Mouse (Mus musculus) MEL (cell line): ENCODE measurements around the gene Nanos3. TPM values are rescaled to one million over a fixed set of nuclear protein-coding genes. Genes with fewer than 3 reads are reported as not detected.

Experiments
- DNase-seq: peaks from one replicate; pipeline ENCODE4 v3.0.0; 2011; ENCODE audit warnings: low read depth, low spot score
- H3K27ac ChIP-seq: 2 replicates; pipeline ENCODE4 v1.5.1; 2012; ENCODE audit warnings: low read depth, mild to moderate bottlenecking, control low read depth, low read length, moderate library complexity; ENCODE audit not compliant: control insufficient read depth
- H3K27me3 ChIP-seq, 2 experiments: fragments of 150-350 bp in 1 of 2; sonication (generic) in 1 of 2; 2 replicates each; pipeline ENCODE4 v1.6.1; 2012; ENCODE audit warnings: low read length in 2 of 2, mild to moderate bottlenecking in 2 of 2, improper control_type of control experiment in 1 of 2, moderate library complexity in 1 of 2; ENCODE audit not compliant: insufficient read depth in 2 of 2, control insufficient read depth in 1 of 2
- H3K36me3 ChIP-seq, 2 experiments: 2 replicates each; pipeline ENCODE4 v1.6.1; 2012 to 2014; ENCODE audit warnings: low read length in 2 of 2, improper control_type of control experiment in 1 of 2, inconsistent platforms in 1 of 2, mild to moderate bottlenecking in 1 of 2; ENCODE audit not compliant: insufficient read depth in 2 of 2, control insufficient read depth in 1 of 2
- H3K4me1 ChIP-seq, 2 experiments: fragments of 150-350 bp in 1 of 2; sonication (generic) in 1 of 2; 2 replicates each; pipeline ENCODE4 v1.6.1; 2012; ENCODE audit warnings: low read length in 2 of 2, improper control_type of control experiment in 1 of 2, mild to moderate bottlenecking in 1 of 2; ENCODE audit not compliant: insufficient read depth in 2 of 2, control insufficient read depth in 1 of 2
- H3K4me3 ChIP-seq, 2 experiments: fragments of 150-350 bp in 1 of 2; sonication (generic) in 1 of 2; 2 replicates each; pipeline ENCODE4 v1.5.1; 2012; ENCODE audit warnings: low read depth in 2 of 2, low read length in 2 of 2, mild to moderate bottlenecking in 2 of 2, moderate library complexity in 2 of 2, control low read depth in 1 of 2, improper control_type of control experiment in 1 of 2; ENCODE audit not compliant: control insufficient read depth in 1 of 2, insufficient read depth in 1 of 2
- H3K79me2 ChIP-seq: 2 replicates; pipeline ENCODE4 v1.6.1; 2012; ENCODE audit warnings: mild to moderate bottlenecking, low read length, moderate library complexity; ENCODE audit not compliant: control insufficient read depth, poor library complexity, insufficient read depth
- H3K9ac ChIP-seq: 2 replicates; pipeline ENCODE4 v1.6.1; 2012; ENCODE audit warnings: low read depth, mild to moderate bottlenecking, control low read depth, low read length, moderate library complexity; ENCODE audit not compliant: control insufficient read depth, poor library complexity, severe bottlenecking
- H3K9me3 ChIP-seq: fragments of 150-350 bp; sonication (generic); replicated peaks from 2 replicates; pipeline ENCODE4 v1.6.1; 2012; ENCODE audit warnings: mild to moderate bottlenecking, low read length, improper control_type of control experiment, moderate library complexity; ENCODE audit not compliant: insufficient read depth
- BHLHE40 ChIP-seq: IDR thresholded peaks from 2 replicates; pipeline ENCODE4 v1.6.1; 2012; ENCODE audit warnings: low read depth, mild to moderate bottlenecking, inconsistent platforms, low read length, improper control_type of control experiment, borderline replicate concordance
- CHD1 ChIP-seq: IDR thresholded peaks from 2 replicates; pipeline ENCODE4 v1.6.1; 2012; ENCODE audit warnings: low read depth, mild to moderate bottlenecking, inconsistent platforms, low read length, improper control_type of control experiment
- CHD2 ChIP-seq: IDR thresholded peaks from 2 replicates; pipeline ENCODE4 v1.6.1; 2011; ENCODE audit warnings: low read length, improper control_type of control experiment
- E2F4 ChIP-seq: IDR thresholded peaks from 2 replicates; pipeline ENCODE4 v1.6.1; 2011; ENCODE audit warnings: low read depth, low read length, improper control_type of control experiment, borderline replicate concordance
- ELF1 ChIP-seq: IDR thresholded peaks from 2 replicates; pipeline ENCODE4 v1.6.1; 2014; ENCODE audit warnings: low read depth, mild to moderate bottlenecking, inconsistent platforms, low read length, improper control_type of control experiment, moderate library complexity
- EP300 ChIP-seq, 2 experiments: IDR thresholded peaks; 2 replicates each; pipeline ENCODE4 v1.6.1; 2011; ENCODE audit warnings: improper control_type of control experiment in 2 of 2, low read length in 2 of 2, low read depth in 1 of 2, mild to moderate bottlenecking in 1 of 2
- HCFC1 ChIP-seq: IDR thresholded peaks from 2 replicates; pipeline ENCODE4 v1.6.1; 2012; ENCODE audit warnings: low read depth, mild to moderate bottlenecking, inconsistent platforms, low read length, improper control_type of control experiment, moderate library complexity
- JUND ChIP-seq: IDR thresholded peaks from 2 replicates; pipeline ENCODE4 v1.6.1; 2011; ENCODE audit warnings: low read depth, mild to moderate bottlenecking, improper control_type of control experiment, low read length
- KAT2A ChIP-seq: conservative IDR thresholded peaks from 2 replicates; pipeline ENCODE4 v1.6.1; 2012; ENCODE audit warnings: low read depth, low read length, improper control_type of control experiment, inconsistent platforms
- MAZ ChIP-seq: IDR thresholded peaks from 2 replicates; pipeline ENCODE4 v1.6.1; 2012; ENCODE audit warnings: low read depth, mild to moderate bottlenecking, inconsistent platforms, low read length, improper control_type of control experiment
- MEF2A ChIP-seq: IDR thresholded peaks from 2 replicates; pipeline ENCODE4 v1.6.1; 2014; ENCODE audit warnings: low read depth, mild to moderate bottlenecking, inconsistent platforms, low read length, improper control_type of control experiment; ENCODE audit not compliant: poor library complexity, insufficient replicate concordance, severe bottlenecking; ENCODE audit errors: extremely low read depth
- MXI1 ChIP-seq: IDR thresholded peaks from 2 replicates; pipeline ENCODE4 v1.6.1; 2011; ENCODE audit warnings: mild to moderate bottlenecking, low read depth, low read length, improper control_type of control experiment
- MYB ChIP-seq: IDR thresholded peaks from 2 replicates; pipeline ENCODE4 v1.6.1; 2011; ENCODE audit warnings: mild to moderate bottlenecking, low read depth, low read length, improper control_type of control experiment
- NRF1 ChIP-seq: IDR thresholded peaks from 2 replicates; pipeline ENCODE4 v1.6.1; 2014; ENCODE audit warnings: low read depth, mild to moderate bottlenecking, inconsistent platforms, low read length, improper control_type of control experiment, moderate library complexity; ENCODE audit not compliant: poor library complexity, insufficient read depth, severe bottlenecking
- POLR2A ChIP-seq, 2 experiments: IDR thresholded peaks; 2 replicates each; pipeline ENCODE4 v1.6.1; 2011 to 2012; ENCODE audit warnings: low read length in 2 of 2, mild to moderate bottlenecking in 2 of 2, control low read depth in 1 of 2, improper control_type of control experiment in 1 of 2, low read depth in 1 of 2, moderate library complexity in 1 of 2; ENCODE audit not compliant: control insufficient read depth in 1 of 2, insufficient read depth in 1 of 2, poor library complexity in 1 of 2
- POLR2AphosphoS2 ChIP-seq: IDR thresholded peaks from 2 replicates; pipeline ENCODE4 v1.6.1; 2011; ENCODE audit warnings: low read length, improper control_type of control experiment
- RAD21 ChIP-seq: IDR thresholded peaks from 2 replicates; pipeline ENCODE4 v1.6.1; 2011; ENCODE audit warnings: mild to moderate bottlenecking, low read depth, low read length, improper control_type of control experiment
- SIN3A ChIP-seq: IDR thresholded peaks from 2 replicates; pipeline ENCODE4 v1.6.1; 2012; ENCODE audit warnings: low read length, improper control_type of control experiment, inconsistent platforms
- TAL1 ChIP-seq: IDR thresholded peaks from 2 replicates; pipeline ENCODE4 v1.6.1; 2012; ENCODE audit warnings: mild to moderate bottlenecking, inconsistent platforms, low read length, moderate library complexity, mixed read lengths
- UBTF ChIP-seq: IDR thresholded peaks from 2 replicates; pipeline ENCODE4 v1.6.1; 2012; ENCODE audit warnings: low read depth, mild to moderate bottlenecking, inconsistent platforms, low read length, improper control_type of control experiment, moderate library complexity, borderline replicate concordance; ENCODE audit not compliant: insufficient read depth
- USF1 ChIP-seq: IDR thresholded peaks from 2 replicates; pipeline ENCODE4 v1.6.1; 2014; ENCODE audit warnings: low read depth, mild to moderate bottlenecking, inconsistent platforms, low read length, improper control_type of control experiment, moderate library complexity
- USF2 ChIP-seq, 2 experiments: IDR thresholded peaks; 2 replicates each; pipeline ENCODE4 v1.6.1; 2011 to 2012; ENCODE audit warnings: improper control_type of control experiment in 2 of 2, low read length in 2 of 2, borderline replicate concordance in 1 of 2, inconsistent platforms in 1 of 2, low read depth in 1 of 2, mild to moderate bottlenecking in 1 of 2; ENCODE audit not compliant: insufficient read depth in 1 of 2
- ZC3H11A ChIP-seq: IDR thresholded peaks from 2 replicates; pipeline ENCODE4 v1.6.1; 2012; ENCODE audit warnings: low read depth, mild to moderate bottlenecking, inconsistent platforms, low read length, improper control_type of control experiment
- ZMIZ1 ChIP-seq: IDR thresholded peaks from 2 replicates; pipeline ENCODE4 v1.6.1; 2012; ENCODE audit warnings: low read depth, mild to moderate bottlenecking, inconsistent platforms, low read length, improper control_type of control experiment, moderate library complexity
- polyA plus RNA-seq, 2 experiments: library from polyadenylated mRNA; stranded (reverse) in 1 of 2; unstranded in 1 of 2; fragments of >175 nt in 1 of 2; fragments of >200 nt in 1 of 2; gene quantifications; 2 replicates each; pipeline versions ENCODE4 v1.2.1 to v1.2.4; 2012; ENCODE audit warnings: low replicate concordance in 2 of 2, low read depth in 1 of 2; ENCODE audit not compliant: insufficient read length in 2 of 2, insufficient read depth in 1 of 2, missing spikeins in 1 of 2
- total RNA-seq: library from RNA; depleted of rRNA; stranded (reverse); fragments of 300-350 nt; gene quantifications from 2 replicates; pipeline ENCODE4 v1.2.3, GENCODE M21; 2012

Gene Nanos3
- total and polyA plus RNA-seq, 3 experiments = 1.7 to 2.0 TPM; not detected in 1

GRCm38 (mm10) chr8:84182833-84183232 is 2.2 kb downstream of the Nanos3 start:
- peak overlapping the region; percentile 87 for H3K9ac ChIP-seq
- no peaks in the 10 kb centered on the region for H3K36me3 ChIP-seq
- peak overlapping the region; percentile 75 to 97 for H3K4me3 ChIP-seq
- H3K9me3 ChIP-seq = no peaks in the 10 kb centered on the region
- DNase-seq = no peak
- no peak overlapping the region for H3K27ac ChIP-seq
- no peaks in the 10 kb centered on the region for H3K27me3 ChIP-seq
- H3K79me2 ChIP-seq = peaks cover 8% of the 10 kb centered on the region; the same call in 1 of the 2 replicates
- peaks cover 2 to 11% of the 10 kb centered on the region in 2 experiments; a peak in 3 of 4 replicates for H3K4me1 ChIP-seq
- TF ChIP-seq EP300 (IDR thresholded peaks at IDR 0.05; ENCODE audit: low read depth in 1 of 2, low read length in 2 of 2) = no peak
- TF ChIP-seq HCFC1 = no peak
- TF ChIP-seq E2F4 = no peak
- no peak for TF ChIP-seq BHLHE40
- TF ChIP-seq CHD2 = no peak
- no peak for TF ChIP-seq CHD1
- TF ChIP-seq MYB = no peak
- no peak for TF ChIP-seq TAL1
- no peak for TF ChIP-seq MXI1
- no peak for TF ChIP-seq ELF1
- no peak for TF ChIP-seq KAT2A
- TF ChIP-seq POLR2AphosphoS2 = no peak

GRCm38 (mm10) chr8:84180530-84181190 is 4.4 kb downstream of the Nanos3 start:
- H3K4me1 ChIP-seq = peaks cover 2 to 11% of the 10 kb centered on the region in 2 experiments; a peak in 3 of 4 replicates

GRCm38 (mm10) chr8:84179946-84180345 is 5.1 kb downstream of the Nanos3 start:
- no peak for DNase-seq
- Histone ChIP-seq H3K4me3 (no peak overlapping the region), H3K27ac (no peak overlapping the region), H3K9me3 (no peaks in the 10 kb centered on the region), H3K4me1 (peaks cover 2 to 11% of the 10 kb centered on the region in 2 experiments; a peak in 3 of 4 replicates), H3K9ac (no peak overlapping the region), H3K36me3 (no peaks in the 10 kb centered on the region), H3K27me3 (no peaks in the 10 kb centered on the region), H3K79me2 (peaks cover 8% of the 10 kb centered on the region; the same call in 1 of the 2 replicates)
- no peak for TF ChIP-seq JUND
- no peak for TF ChIP-seq BHLHE40
- no peak for TF ChIP-seq ZMIZ1
- no peak for TF ChIP-seq ZC3H11A
- TF ChIP-seq RAD21 = no peak
- TF ChIP-seq NRF1 = no peak
- no peak for TF ChIP-seq UBTF
- no peak for TF ChIP-seq E2F4
- no peak for TF ChIP-seq USF2 (IDR thresholded peaks at IDR 0.05; ENCODE audit: borderline replicate concordance in 1 of 2, insufficient read depth in 1 of 2, low read depth in 1 of 2, low read length in 2 of 2)
- TF ChIP-seq SIN3A = no peak
- no peak for TF ChIP-seq TAL1
- TF ChIP-seq MEF2A = no peak
- no peak for TF ChIP-seq EP300 (IDR thresholded peaks at IDR 0.05; ENCODE audit: low read depth in 1 of 2, low read length in 2 of 2)
- no peak for TF ChIP-seq MAZ
- TF ChIP-seq USF1 = no peak
- no peak for TF ChIP-seq KAT2A

More at GRCm38 (mm10) chr8:84180530-84181190, 4.4 kb downstream of the Nanos3 start:
- DNase-seq = no peak
- H3K27ac ChIP-seq = no peak overlapping the region
- TF ChIP-seq POLR2A (IDR thresholded peaks at IDR 0.05; ENCODE audit: control insufficient read depth in 1 of 2, insufficient read depth in 1 of 2, low read depth in 1 of 2, low read length in 2 of 2, poor library complexity in 1 of 2) = no peak
- H3K4me3 ChIP-seq = no peak overlapping the region
- H3K79me2 ChIP-seq = peaks cover 8% of the 10 kb centered on the region; the same call in 1 of the 2 replicates
- H3K27me3 ChIP-seq = no peaks in the 10 kb centered on the region
- no peaks in the 10 kb centered on the region for H3K9me3 ChIP-seq
- H3K9ac ChIP-seq = no peak overlapping the region
- H3K36me3 ChIP-seq = no peaks in the 10 kb centered on the region
